In genomic region chr9:42713912-42714311, GRCm38 (mm10) we compare ENCODE assay signal across 24 mouse cellular contexts.
"Had no signal": no experiment of that assay in that cellular context is flagged by ENCODE, and none has a peak within 500 bp of the region (broad histone marks: within the 10 kb centered on the region; RNA-seq: fewer than 3 reads in every experiment).

No protein-coding gene starts in this region.

- H3K36me3 ChIP-seq: heart, embryonic 10.5 days; heart, embryonic 12.5 days; hindbrain, embryonic 10.5 days; hindbrain, embryonic 12.5 days; limb, embryonic 10.5 days; limb, embryonic 12.5 days had no signal

- DNase-seq: forebrain, postnatal 0 days; gastrocnemius, adult 2 months; gastrocnemius, postnatal 10 days; gastrocnemius, postnatal 25 days; heart, adult 18-20 months; heart, postnatal 10 days; heart, postnatal 4 days; kidney, adult 18-20 months; kidney, adult 8-10 months; kidney, postnatal 10 days; kidney, postnatal 25 days; kidney, postnatal 4 days had no signal

- H3K9ac ChIP-seq: forebrain, postnatal 0 days; heart, embryonic 12.5 days; hindbrain, embryonic 12.5 days; hindbrain, embryonic 14.5 days; limb, embryonic 12.5 days had no signal

- H3K4me3 ChIP-seq: gastrocnemius, adult 2 months; heart, embryonic 10.5 days; heart, embryonic 12.5 days; hindbrain, embryonic 10.5 days; hindbrain, embryonic 12.5 days; layer of hippocampus, adult 2 months; left cerebral cortex, adult 2 months; limb, embryonic 10.5 days; limb, embryonic 12.5 days had no signal

- H3K27ac ChIP-seq: gastrocnemius, adult 2 months; heart, embryonic 10.5 days; hindbrain, embryonic 10.5 days; hindbrain, embryonic 12.5 days; hindbrain, embryonic 14.5 days; layer of hippocampus, adult 2 months; left cerebral cortex, adult 2 months; limb, embryonic 10.5 days; limb, embryonic 12.5 days had no signal

- H3K4me2 ChIP-seq: heart, embryonic 12.5 days; hindbrain, embryonic 12.5 days; hindbrain, embryonic 14.5 days; limb, embryonic 12.5 days had no signal

- H3K4me1 ChIP-seq: heart, embryonic 12.5 days; hindbrain, embryonic 12.5 days had no signal

- H3K9me3 ChIP-seq: heart, embryonic 10.5 days; heart, embryonic 12.5 days; hindbrain, embryonic 10.5 days; hindbrain, embryonic 12.5 days; limb, embryonic 10.5 days; limb, embryonic 12.5 days had no signal

- ATAC-seq: forebrain, postnatal 0 days; hindbrain, embryonic 16.5 days; inflammation-experienced regulatory T-cells, adult 6 months; intestine, postnatal 0 days had no signal

- H3K27me3 ChIP-seq: heart, embryonic 12.5 days; hindbrain, embryonic 12.5 days; limb, embryonic 12.5 days had no signal
